Mouse (Mus musculus) midbrain, embryonic 11.5 days (tissue): ENCODE data around the gene Fam208a. TPM values are rescaled to one million over a fixed set of nuclear protein-coding genes. Genes with fewer than 3 reads are reported as not detected.

ENCODE experiments used
- ATAC-seq: fragments of 200-750 bp; cut with Nextera tagmentation; 2 replicates; pipeline ENCODE4 v1.8.0; 2017; ENCODE audit warnings: moderate TSS enrichment, moderate library complexity; ENCODE audit not compliant: low FRiP score
- DNase-seq: peaks from one replicate; pipeline ENCODE4 v3.0.0; 2015; ENCODE audit warnings: low spot score; ENCODE audit errors: missing footprints
- H3K27ac ChIP-seq: fragments of 300-500 bp; sonication (generic); 2 replicates; pipeline ENCODE4 v1.5.1; 2014; ENCODE audit warnings: low read depth, low read length
- H3K27me3 ChIP-seq: fragments of 300-500 bp; sonication (generic); 2 replicates; pipeline ENCODE4 v1.6.1; 2014; ENCODE audit warnings: mild to moderate bottlenecking, low read length, moderate library complexity, mixed read lengths; ENCODE audit not compliant: control insufficient read depth, insufficient read depth
- H3K36me3 ChIP-seq: fragments of 300-500 bp; sonication (generic); 2 replicates; pipeline ENCODE4 v1.6.1; 2014; ENCODE audit warnings: mild to moderate bottlenecking, low read length, moderate library complexity, mixed read lengths; ENCODE audit not compliant: control insufficient read depth, insufficient read depth
- H3K4me1 ChIP-seq: fragments of 300-500 bp; sonication (generic); 2 replicates; pipeline ENCODE4 v1.6.1; 2014; ENCODE audit warnings: low read length; ENCODE audit not compliant: control insufficient read depth, insufficient read depth
- H3K4me2 ChIP-seq: fragments of 300-500 bp; sonication (generic); 2 replicates; pipeline ENCODE4 v1.6.1; 2014; ENCODE audit warnings: mild to moderate bottlenecking, moderate library complexity
- H3K4me3 ChIP-seq: fragments of 300-500 bp; sonication (generic); 2 replicates; pipeline ENCODE4 v1.5.1; 2014; ENCODE audit warnings: low read depth, low read length
- H3K9ac ChIP-seq: fragments of 300-500 bp; sonication (generic); 2 replicates; pipeline ENCODE4 v1.6.1; 2014; ENCODE audit warnings: low read length
- H3K9me3 ChIP-seq: fragments of 300-500 bp; sonication (generic); 2 replicates; pipeline ENCODE4 v1.6.1; 2016; ENCODE audit warnings: low read length; ENCODE audit not compliant: control insufficient read depth
- WGBS: fragments of 180-500 bp; shearing (Covaris S2); extraction: QIAGEN DNeasy Blood & Tissue Kit; methylation state at CpG from one replicate; pipeline ENCODE4 v1.1.7; 2014; 5-methylcytosine and 5-hydroxymethylcytosine counted together
- polyA plus RNA-seq: library from polyadenylated mRNA; unstranded; fragments of >200 nt; fragmentation: Nextera tagmentation; extraction: Ambion mirVana; gene quantifications from 2 replicates; pipeline ENCODE4 v1.2.1, GENCODE M21; 2014

Fam208a gene
- polyA plus RNA-seq, 1 experiment from 2014 or later: 10.5 TPM

DNA sequence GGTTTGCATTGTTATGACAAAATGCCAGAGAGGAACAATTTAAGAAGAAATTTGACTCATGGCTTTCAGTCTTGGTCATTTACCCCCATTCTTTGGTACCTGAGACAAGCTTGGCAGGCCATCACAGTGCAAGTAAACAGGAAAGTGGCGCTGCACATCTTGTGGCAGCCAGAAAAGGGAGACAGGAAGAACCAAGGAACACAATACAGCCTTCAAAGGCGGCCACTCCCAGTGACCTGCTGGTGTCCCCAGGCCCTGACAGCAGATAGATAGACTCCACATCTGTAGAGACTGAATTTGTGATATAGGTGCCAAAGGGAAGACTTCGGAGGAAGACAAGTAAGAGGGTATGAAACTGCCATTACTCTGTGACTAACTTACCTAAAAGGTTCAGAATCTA, 20.4 kb upstream of the Fam208a start:
- H3K4me3 ChIP-seq: no peak overlapping the region
- H3K9ac ChIP-seq: no peak overlapping the region
- no peaks in the 10 kb centered on the region for H3K9me3 ChIP-seq
- no peak overlapping the region for H3K4me2 ChIP-seq
- no peak overlapping the region for H3K27ac ChIP-seq
- H3K36me3 ChIP-seq: no peaks in the 10 kb centered on the region
- ATAC-seq: no peak
- no peaks in the 10 kb centered on the region for H3K4me1 ChIP-seq
- DNase-seq: no peak
- H3K27me3 ChIP-seq: no peaks in the 10 kb centered on the region
- 89% methylated on average over 3 of the region's 3 CpGs for WGBS

DNA sequence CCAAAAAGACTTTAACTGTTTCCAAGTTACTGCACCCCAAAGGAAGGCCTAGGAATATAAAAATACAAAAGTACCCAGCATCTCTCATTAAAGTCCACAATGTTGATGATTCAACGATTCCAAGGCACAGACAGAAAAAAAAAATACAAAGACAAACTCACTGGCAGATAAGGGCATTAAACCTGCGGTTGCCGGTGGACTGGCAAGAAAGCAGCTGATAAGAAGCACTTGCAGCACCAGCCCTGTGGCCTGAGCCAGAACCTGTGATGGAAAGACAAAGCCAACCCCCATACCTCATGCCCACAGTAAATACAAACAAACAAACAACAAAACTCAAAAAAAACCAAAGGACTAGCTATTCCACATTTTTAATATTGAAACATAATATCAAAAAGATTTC, 19.0 kb upstream of the Fam208a start:
- H3K9ac ChIP-seq: no peak overlapping the region
- ATAC-seq (no peak), DNase-seq (no peak)
- WGBS: 91% methylated on average over 3 of the region's 3 CpGs
- H3K36me3 ChIP-seq: no peaks in the 10 kb centered on the region
- no peaks in the 10 kb centered on the region for H3K27me3 ChIP-seq
- H3K4me2 ChIP-seq: no peak overlapping the region
- H3K9me3 ChIP-seq: no peaks in the 10 kb centered on the region
- no peak overlapping the region for H3K4me3 ChIP-seq
- H3K27ac ChIP-seq: no peak overlapping the region
- H3K4me1 ChIP-seq: no peaks in the 10 kb centered on the region

DNA sequence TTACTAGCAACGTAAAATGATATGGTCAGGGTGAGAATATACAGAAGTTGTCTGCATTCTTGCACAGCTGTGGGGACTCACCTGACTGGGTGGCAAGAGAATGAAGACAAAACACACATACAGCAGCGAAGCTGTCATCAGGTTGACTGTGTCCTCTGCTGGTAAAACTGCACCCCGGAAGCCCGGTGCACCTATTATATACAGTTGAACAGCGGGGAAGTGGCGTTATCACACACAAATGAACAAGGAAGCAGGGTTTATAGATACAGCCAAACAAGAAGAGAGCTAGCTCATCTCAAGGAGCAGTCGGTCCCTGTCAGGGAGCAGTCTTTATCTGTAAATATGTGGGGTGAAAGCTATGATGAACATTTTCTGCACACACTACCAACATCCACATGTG, 17.1 kb upstream of the Fam208a start:
- WGBS: 93% methylated on average over 7 of the region's 7 CpGs
- Histone ChIP-seq H3K36me3 (no peaks in the 10 kb centered on the region), H3K9ac (no peak overlapping the region)

DNA sequence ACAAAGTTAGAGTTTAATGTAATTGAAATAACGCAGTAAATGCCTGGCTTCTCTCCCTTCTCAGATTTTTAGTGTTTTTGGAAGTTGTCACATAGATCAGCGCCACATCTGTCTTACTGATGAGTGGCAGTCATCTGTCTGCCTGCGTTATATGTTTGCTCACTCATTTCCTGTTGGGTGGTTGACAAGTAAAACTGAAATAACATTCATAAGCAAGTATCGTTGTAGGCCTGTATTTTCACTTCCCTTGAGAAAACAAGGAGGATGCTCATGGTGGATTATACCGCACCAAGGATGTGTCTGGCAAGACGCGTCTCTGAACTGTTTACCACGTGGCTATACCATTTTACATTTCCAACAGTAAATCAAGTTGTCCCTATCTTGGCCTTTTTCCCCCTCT, 15.9 kb upstream of the Fam208a start:
- H3K9ac ChIP-seq: no peak overlapping the region
- 86% methylated on average over 8 of the region's 8 CpGs for WGBS
- no peak for DNase-seq
- no peak overlapping the region for H3K27ac ChIP-seq
- H3K4me2 ChIP-seq: no peak overlapping the region
- no peaks in the 10 kb centered on the region for H3K27me3 ChIP-seq
- H3K4me1 ChIP-seq: no peaks in the 10 kb centered on the region
- no peaks in the 10 kb centered on the region for H3K36me3 ChIP-seq
- no peak overlapping the region for H3K4me3 ChIP-seq
- H3K9me3 ChIP-seq: no peaks in the 10 kb centered on the region
- ATAC-seq: no peak

More for the DNA sequence above, 17.1 kb upstream of the Fam208a start:
- no peak overlapping the region for H3K4me2 ChIP-seq
- no peak overlapping the region for H3K4me3 ChIP-seq
- no peak for DNase-seq
- no peaks in the 10 kb centered on the region for H3K4me1 ChIP-seq
- H3K27ac ChIP-seq: no peak overlapping the region
- ATAC-seq: no peak
- no peaks in the 10 kb centered on the region for H3K9me3 ChIP-seq
- no peaks in the 10 kb centered on the region for H3K27me3 ChIP-seq

DNA sequence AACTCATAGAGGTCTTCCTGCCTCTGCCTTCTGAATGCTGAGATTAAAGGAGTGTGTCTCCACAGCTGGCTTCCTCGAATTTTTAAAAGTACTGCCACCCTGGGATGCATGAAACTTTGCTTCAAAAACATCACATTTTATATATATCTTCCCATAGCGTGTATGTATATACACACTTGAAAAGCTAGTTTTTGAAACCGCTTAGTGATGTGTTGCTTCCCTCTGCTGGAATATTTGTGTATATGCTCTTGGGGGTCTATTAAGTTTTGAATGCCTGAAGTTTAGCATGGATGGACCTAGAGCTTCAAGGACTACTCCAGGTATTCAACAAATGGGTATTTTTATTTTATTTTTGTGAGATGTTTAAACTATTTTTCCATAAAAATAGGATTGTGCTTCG, 14.7 kb upstream of the Fam208a start:
- Histone ChIP-seq H3K36me3 (no peaks in the 10 kb centered on the region), H3K4me1 (no peaks in the 10 kb centered on the region), H3K9ac (no peak overlapping the region), H3K27ac (no peak overlapping the region), H3K4me2 (no peak overlapping the region), H3K27me3 (no peaks in the 10 kb centered on the region), H3K4me3 (no peak overlapping the region), H3K9me3 (no peaks in the 10 kb centered on the region)
- WGBS: 55% methylated on average over 4 of the region's 4 CpGs
- DNase-seq: no peak
- no peak for ATAC-seq

DNA sequence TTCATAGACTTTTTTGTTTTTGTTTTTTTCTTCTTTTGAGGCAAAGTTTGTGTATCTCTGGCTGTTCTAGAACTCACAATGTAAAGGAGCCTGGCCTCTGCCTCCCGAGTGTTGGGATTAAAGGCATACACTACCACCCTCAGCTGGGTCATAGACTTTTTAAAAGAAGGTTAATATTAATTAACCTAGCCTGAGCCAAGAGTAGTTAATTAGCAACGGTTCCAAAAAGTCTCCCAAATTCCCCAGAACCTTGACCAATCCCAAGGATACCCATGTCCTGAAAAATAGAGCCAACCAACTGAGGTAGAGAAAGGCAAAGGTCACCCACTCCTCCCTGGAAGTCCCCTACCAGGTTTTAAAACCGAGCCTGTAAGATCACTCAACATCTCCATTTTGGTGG, 7.8 kb upstream of the Fam208a start:
- WGBS: 80% methylated on average over 3 of the region's 3 CpGs
- no peak for ATAC-seq

DNA sequence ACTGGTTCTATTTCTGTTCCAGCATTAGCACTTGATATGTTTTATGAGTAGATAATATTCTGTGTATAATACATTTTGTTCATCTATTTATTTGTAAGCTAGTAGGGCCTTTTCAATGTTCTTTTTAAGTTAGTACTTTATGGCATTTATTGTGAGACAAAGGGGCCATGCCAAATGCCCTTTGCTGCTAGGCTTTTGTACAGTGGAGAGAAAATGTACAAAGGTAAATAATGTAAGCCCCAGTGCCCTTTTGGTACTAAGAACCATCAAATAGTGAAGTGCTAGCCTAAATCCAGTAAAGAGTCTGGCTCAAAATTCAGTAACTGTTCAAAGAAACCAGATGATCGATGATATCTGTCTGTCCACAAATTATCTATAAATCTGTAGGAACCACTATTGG, 6.3 kb upstream of the Fam208a start:
- Histone ChIP-seq H3K27me3 (no peaks in the 10 kb centered on the region), H3K36me3 (no peaks in the 10 kb centered on the region), H3K9me3 (no peaks in the 10 kb centered on the region), H3K27ac (no peak overlapping the region), H3K4me3 (no peak overlapping the region), H3K4me2 (no peak overlapping the region), H3K4me1 (no peaks in the 10 kb centered on the region), H3K9ac (no peak overlapping the region)
- ATAC-seq (no peak), DNase-seq (peak; percentile 65)
- 94% methylated on average over 1 of the region's 1 CpGs for whole genome bisulfite sequencing

More for the DNA sequence above, 7.8 kb upstream of the Fam208a start:
- Histone ChIP-seq H3K36me3 (no peaks in the 10 kb centered on the region), H3K9me3 (no peaks in the 10 kb centered on the region), H3K4me2 (no peak overlapping the region), H3K4me1 (no peaks in the 10 kb centered on the region), H3K27me3 (no peaks in the 10 kb centered on the region), H3K9ac (no peak overlapping the region), H3K4me3 (no peak overlapping the region), H3K27ac (no peak overlapping the region)
- DNase-seq: no peak

DNA sequence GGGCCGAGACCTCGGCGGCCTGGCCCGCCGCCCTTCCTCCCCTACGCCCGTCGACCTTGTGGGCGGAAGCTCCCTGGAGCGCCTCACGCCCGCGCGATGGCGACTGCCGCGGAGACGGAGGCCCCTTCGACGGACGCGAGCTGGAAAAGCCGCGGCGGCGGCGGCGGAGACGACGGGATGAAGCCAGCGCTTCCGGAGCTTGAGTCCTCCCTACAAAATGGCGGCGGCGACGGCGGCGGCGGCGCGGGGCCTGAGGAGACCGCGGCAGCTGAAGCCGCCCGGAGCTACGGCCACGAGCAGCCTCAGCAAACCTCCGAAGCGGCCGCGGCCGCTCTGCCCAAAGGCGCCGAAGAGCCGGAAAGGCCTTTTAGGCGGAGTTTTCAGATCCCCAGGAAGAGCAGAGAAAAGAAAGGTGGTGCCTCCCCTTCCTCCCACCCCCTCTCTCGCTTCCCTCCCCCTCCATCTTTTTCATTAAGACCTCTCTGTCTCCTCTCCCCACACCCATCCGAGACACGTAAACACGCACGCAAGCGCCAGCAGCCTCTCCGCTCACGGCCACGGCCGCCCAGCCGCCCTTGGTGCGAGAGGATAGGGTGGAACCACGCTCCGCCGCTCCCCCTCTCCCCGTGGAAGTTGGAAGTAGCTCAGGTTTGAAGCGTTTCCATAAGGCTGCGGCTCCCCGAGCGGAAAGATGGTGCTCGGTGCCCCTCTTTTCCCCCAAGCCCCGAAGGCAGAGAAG, 508 bp downstream of the Fam208a start:
- peaks cover 6% of the 10 kb centered on the region; the same call in 1 of the 2 replicates for H3K27me3 ChIP-seq
- H3K9me3 ChIP-seq: peaks cover 5% of the 10 kb centered on the region; the same call in 1 of the 2 replicates
- DNase-seq (peak; percentile 99), ATAC-seq (peak; percentile 84)
- H3K9ac ChIP-seq: peak overlapping the region; percentile 95
- peak overlapping the region; percentile 91 for H3K27ac ChIP-seq
- H3K4me1 ChIP-seq: peaks cover 2% of the 10 kb centered on the region; the same call in 1 of the 2 replicates
- H3K4me3 ChIP-seq: peak overlapping the region; percentile 64
- no peaks in the 10 kb centered on the region; the same call in 1 of the 2 replicates for H3K36me3 ChIP-seq
- WGBS: under 1% methylated on average over 76 of the region's 78 CpGs
- H3K4me2 ChIP-seq: peak overlapping the region; percentile 63

DNA sequence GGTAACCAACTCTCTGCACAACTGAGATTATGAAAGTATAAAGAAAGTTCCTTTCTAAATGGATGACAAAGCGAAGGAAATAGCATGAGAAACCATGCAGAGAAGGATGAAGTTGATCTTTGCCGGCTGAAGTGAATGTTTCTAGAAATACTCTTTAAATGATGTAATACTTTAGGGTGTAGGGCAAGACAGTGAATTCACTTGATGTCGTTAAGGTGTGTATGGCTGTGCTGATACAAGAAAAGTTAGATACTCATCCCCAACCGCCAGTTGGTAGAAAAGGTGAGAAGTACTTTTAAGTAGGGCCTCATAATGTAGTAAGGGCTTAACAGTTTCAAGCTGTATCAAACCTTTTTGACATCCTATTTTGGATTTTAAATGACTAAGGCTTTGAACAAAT, 1.6 kb downstream of the Fam208a start:
- ATAC-seq (no peak), DNase-seq (no peak)
- Histone ChIP-seq H3K9ac (no peak overlapping the region), H3K36me3 (no peaks in the 10 kb centered on the region; the same call in 1 of the 2 replicates), H3K4me2 (peak overlapping the region; percentile 24), H3K9me3 (peaks cover 5% of the 10 kb centered on the region; the same call in 1 of the 2 replicates), H3K4me3 (no peak overlapping the region), H3K27ac (no peak overlapping the region), H3K4me1 (peaks cover 2% of the 10 kb centered on the region; the same call in 1 of the 2 replicates), H3K27me3 (peaks cover 6% of the 10 kb centered on the region; the same call in 1 of the 2 replicates)
- WGBS: 92% methylated on average over 4 of the region's 4 CpGs
